Mouse (Mus musculus) NIH3T3 (cell line): ENCODE data around the gene Txnl4b.
A peak's percentile ranks its signal among the peaks of the same experiment; 100 is the strongest.

Experiments
- DNase-seq: peaks from one replicate; pipeline ENCODE4 v3.0.0-alpha.2; 2012; ENCODE audit warnings: low read depth

The Txnl4b gene

GRCm38 (mm10) chr8:109595854-109596253 lies 30.2 kb downstream of the Txnl4b start:
- peak; percentile 76 for DNase-seq

- DNase-seq: no peak
Observed at GRCm38 (mm10) chr8:109606725-109607124, 41.0 kb downstream of the Txnl4b start.

- peak; percentile 35 for DNase-seq
Observed at GRCm38 (mm10) chr8:109607650-109608049, 42.0 kb downstream of the Txnl4b start.

DNA sequence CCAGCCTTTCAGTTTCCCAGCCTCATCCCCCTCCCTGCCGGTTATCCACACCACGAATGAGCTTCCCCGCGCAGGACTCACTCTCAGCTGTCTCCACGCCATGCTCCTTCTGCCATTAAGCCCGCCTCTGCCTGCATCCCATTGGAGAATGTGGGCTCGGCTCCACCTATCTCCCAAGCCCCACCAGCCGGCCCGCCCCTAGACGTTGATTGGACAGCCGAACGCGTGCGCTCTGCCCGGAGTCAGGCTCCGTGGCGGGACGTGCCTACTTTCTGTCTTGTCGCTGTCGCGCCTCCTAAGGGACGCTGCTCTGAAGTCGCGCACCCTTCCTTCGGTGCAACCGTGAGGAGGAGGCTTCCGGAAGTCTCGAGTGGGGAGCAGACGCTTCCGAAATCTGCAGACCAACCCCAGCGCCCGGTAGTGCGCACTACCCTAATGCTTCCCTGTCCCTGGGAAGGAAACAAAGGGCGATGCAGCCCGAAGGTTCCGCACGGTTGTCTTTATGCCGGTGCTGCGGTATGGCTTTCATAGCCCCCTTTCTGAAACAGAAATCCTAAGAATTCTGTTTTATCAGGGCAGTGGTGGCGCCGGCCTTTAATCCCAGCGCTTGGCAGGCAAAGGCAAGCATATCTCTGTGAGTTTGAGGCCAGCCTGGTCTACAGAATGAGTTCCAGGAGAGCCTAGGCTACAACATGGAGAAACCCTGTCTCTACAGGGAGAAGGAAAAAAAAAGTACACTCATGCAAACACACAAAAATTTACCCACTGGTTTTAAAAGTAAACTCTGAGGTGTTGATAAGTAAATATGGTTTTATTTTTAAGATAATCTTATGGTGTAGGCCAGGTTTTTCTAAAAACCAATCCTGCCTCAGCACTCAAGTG lies 42.8 kb downstream of the Txnl4b start, which contains the start of gene Dhodh:
Gene Dhodh, minus strand, starts transcription at position 403 of the 882 bp plus-strand sequence.
- peak; percentile 95 for DNase-seq

DNA sequence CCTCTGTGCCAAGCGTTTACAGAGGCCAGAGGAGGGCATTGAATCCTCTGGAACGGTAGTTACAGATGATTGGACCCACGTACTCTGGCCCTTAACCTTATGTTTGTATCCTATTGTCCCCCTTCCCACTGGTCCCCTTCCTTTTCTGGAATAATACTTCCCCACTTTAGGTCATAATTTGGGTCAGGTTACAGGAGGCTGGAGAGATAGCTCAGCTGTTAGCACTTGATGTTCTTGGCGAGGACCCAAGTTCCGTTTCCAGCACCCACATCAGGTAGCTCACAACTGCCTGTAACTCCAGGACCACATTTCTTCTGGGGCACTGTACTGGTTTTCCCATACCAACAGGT lies 43.4 kb downstream of the Txnl4b start:
- DNase-seq: peak; percentile 60

GRCm38 (mm10) chr8:109614243-109615210 lies 48.8 kb downstream of the Txnl4b start, which contains the start of gene Pkd1l3:
Gene Pkd1l3, plus strand, starts transcription at chr8:109614517.
- DNase-seq: no peak

GRCm38 (mm10) chr8:109615569-109615968 lies 49.9 kb downstream of the Txnl4b start:
- DNase-seq: no peak
